8 mouse cellular contexts compared by ENCODE assay signal in genomic region chr4:151934215-151934572, GRCm38 (mm10). TPM values are rescaled to one million over a fixed set of nuclear protein-coding genes. Genes with fewer than 3 reads are reported as not detected.
A peak's percentile ranks its signal among the peaks of the same experiment; 100 is the strongest.
DNase-seq lines count a peak whose midpoint lies in the region; ATAC-seq and TF ChIP-seq lines count a peak whose summit lies in the region.

No protein-coding gene starts in this region.

- TF ChIP-seq CTCF in heart, postnatal 0 days (IDR thresholded peaks at IDR 0.05; ENCODE audit: low read depth) = no peak

- H3K4me3 ChIP-seq in lung, embryonic 15.5 days = peak overlapping the region; percentile 61
- H3K4me3 ChIP-seq in heart, postnatal 0 days (ENCODE audit: low read depth, low read length) = peak overlapping the region; percentile 90
- H3K4me3 ChIP-seq in liver, embryonic 16.5 days (ENCODE audit: low read depth, low read length) = peak overlapping the region; percentile 97

- WGBS in lung, embryonic 15.5 days = 0% methylated on average over 23 of the region's 23 CpGs
- 1% methylated on average over 23 of the region's 23 CpGs for WGBS in heart, postnatal 0 days
- WGBS in liver, embryonic 16.5 days (ENCODE audit: insufficient replicate concordance) = under 1% methylated on average over 23 of the region's 23 CpGs

- H3K9ac ChIP-seq in lung, embryonic 15.5 days = peak overlapping the region; percentile 69
- H3K9ac ChIP-seq in heart, postnatal 0 days (replicated peaks; ENCODE audit: low read depth, low read length) = peak overlapping the region; percentile 95
- H3K9ac ChIP-seq in liver, embryonic 16.5 days (ENCODE audit: low read depth, low read length) = peak overlapping the region; percentile 95

- no peak for DNase-seq in lung, postnatal 25 days (ENCODE audit: low spot score)
- DNase-seq in adrenal gland, postnatal 14 days = peak; percentile 67
- DNase-seq in heart, postnatal 0 days (ENCODE audit: low spot score) = no peak
- DNase-seq in testis, postnatal 14 days (ENCODE audit: low spot score) = peak; percentile 33
- DNase-seq in right cerebral cortex, adult 18-20 months = no peak
- no peak for DNase-seq in left cerebral cortex, postnatal 4 days

- intact Hi-C loops in left cerebral cortex, postnatal 4 days (cut with DNase I) = no loop called here

- H3K27me3 ChIP-seq in lung, embryonic 15.5 days = no peaks in the 10 kb centered on the region
- H3K27me3 ChIP-seq in heart, postnatal 0 days (ENCODE audit: control insufficient read depth, insufficient read depth, low read length) = no peaks in the 10 kb centered on the region
- H3K27me3 ChIP-seq in liver, embryonic 16.5 days (ENCODE audit: control insufficient read depth, insufficient read depth, low read depth, low read length) = no peaks in the 10 kb centered on the region

- peak overlapping the region; percentile 89 for H3K4me2 ChIP-seq in lung, embryonic 15.5 days
- H3K4me2 ChIP-seq in heart, postnatal 0 days (ENCODE audit: low read depth, low read length) = peak overlapping the region; percentile 96
- peak overlapping the region; percentile 70 for H3K4me2 ChIP-seq in liver, embryonic 16.5 days (ENCODE audit: low read depth, low read length)

- no peaks in the 10 kb centered on the region for H3K9me3 ChIP-seq in lung, embryonic 15.5 days
- no peaks in the 10 kb centered on the region for H3K9me3 ChIP-seq in heart, postnatal 0 days (replicated peaks; ENCODE audit: control insufficient read depth, low read length)
- no peaks in the 10 kb centered on the region for H3K9me3 ChIP-seq in liver, embryonic 16.5 days (replicated peaks; ENCODE audit: control insufficient read depth, low read length)

- no peaks in the 10 kb centered on the region for H3K36me3 ChIP-seq in lung, embryonic 15.5 days
- H3K36me3 ChIP-seq in heart, postnatal 0 days (replicated peaks; ENCODE audit: control insufficient read depth, insufficient read depth, low read length) = no peaks in the 10 kb centered on the region
- H3K36me3 ChIP-seq in liver, embryonic 16.5 days (ENCODE audit: control insufficient read depth, insufficient read depth) = 0 out of 2 replicates have a peak, but pooled peaks cover 3% of the 10 kb centered on the region

- no peak overlapping the region for H3K27ac ChIP-seq in lung, embryonic 15.5 days
- peak overlapping the region; percentile 72 for H3K27ac ChIP-seq in heart, postnatal 0 days (ENCODE audit: low read depth)
- H3K27ac ChIP-seq in liver, embryonic 16.5 days (ENCODE audit: low read length) = peak overlapping the region; percentile 60

- TF ChIP-seq EP300 in heart, postnatal 0 days (IDR thresholded peaks at IDR 0.05; ENCODE audit: low read depth) = no peak

- no peak for ATAC-seq in lung, embryonic 15.5 days (ENCODE audit: borderline replicate concordance, extremely low read depth, low FRiP score, low TSS enrichment)
- ATAC-seq in heart, postnatal 0 days (ENCODE audit: insufficient read depth, low read depth) = no peak
- ATAC-seq in liver, embryonic 16.5 days (ENCODE audit: low read depth) = no peak

- H3K4me1 ChIP-seq in lung, embryonic 15.5 days = peaks cover 18% of the 10 kb centered on the region
- H3K4me1 ChIP-seq in heart, postnatal 0 days (ENCODE audit: control insufficient read depth, insufficient read depth) = peaks cover 10% of the 10 kb centered on the region
- H3K4me1 ChIP-seq in liver, embryonic 16.5 days (ENCODE audit: control insufficient read depth, low read depth, low read length) = peaks cover 36% of the 10 kb centered on the region

RNA-seq across cellular contexts. Expression of gene Dnajc11, which starts 0.7 kb away (rescaled TPM):
- polyA plus RNA-seq in lung, embryonic 15.5 days (2015; fragmentation: Nextera tagmentation; extraction: Ambion mirVana) = 58.9 and 64.4 TPM in 2 replicates
- 117 and 122 TPM in 2 replicates for total RNA-seq in adrenal gland, postnatal 14 days (2021)
- total RNA-seq in heart, postnatal 0 days (2014; rRNA removed; ENCODE audit: low replicate concordance) = 92.5 and 95.3 TPM in 2 replicates
- 41.4 and 47.7 TPM in 2 replicates for polyA plus RNA-seq in heart, postnatal 0 days (2015; fragmentation: Nextera tagmentation; extraction: Ambion mirVana)
- 40.5 and 44.0 TPM in 2 replicates for polyA plus RNA-seq in liver, embryonic 16.5 days (2015; fragmentation: Nextera tagmentation; extraction: Ambion mirVana)
- 10 to 100 TPM; 74.9 to 79.2 TPM for total RNA-seq in left cerebral cortex, postnatal 4 days (2021)

RNA-seq across cellular contexts. Expression of gene Thap3, which starts 54.6 kb away (rescaled TPM):
- 40.7 and 41.1 TPM in 2 replicates for polyA plus RNA-seq in lung, embryonic 15.5 days (2015; fragmentation: Nextera tagmentation; extraction: Ambion mirVana)
- 15.2 and 15.5 TPM in 2 replicates for total RNA-seq in adrenal gland, postnatal 14 days (2021)
- total RNA-seq in heart, postnatal 0 days (2014; rRNA removed; ENCODE audit: low replicate concordance) = 16.9 and 23.2 TPM in 2 replicates
- polyA plus RNA-seq in heart, postnatal 0 days (2015; fragmentation: Nextera tagmentation; extraction: Ambion mirVana) = 22.0 and 27.4 TPM in 2 replicates
- polyA plus RNA-seq in liver, embryonic 16.5 days (2015; fragmentation: Nextera tagmentation; extraction: Ambion mirVana) = 5.9 and 7.1 TPM in 2 replicates
- 10 to 100 TPM; 29.2 to 33.0 TPM for total RNA-seq in left cerebral cortex, postnatal 4 days (2021)

Comparison
In these comparisons a context has a peak if more than half of its experiments do, and no peak if none do; other contexts are left out.
1. DNase-seq: peak in adrenal gland, postnatal 14 days (single experiment) and testis, postnatal 14 days (single experiment); none in lung, postnatal 25 days (single experiment), heart, postnatal 0 days (single experiment), right cerebral cortex, adult 18-20 months (single experiment) and left cerebral cortex, postnatal 4 days (single experiment).
2. Peak in every context shown above with its lines, with median percentiles within 50 percentile points of each other: H3K4me2 ChIP-seq, H3K4me3 ChIP-seq and H3K9ac ChIP-seq.